Mouse (Mus musculus) liver, adult (tissue): ENCODE measurements around the gene Scyl2.
A peak's percentile ranks its signal among the peaks of the same experiment; 100 is the strongest.

ENCODE experiments used
- GATA4 ChIP-seq: IDR thresholded peaks from 2 replicates; pipeline ENCODE4 v1.6.1; 2014; ENCODE audit warnings: mild to moderate bottlenecking, low read length; ENCODE audit not compliant: insufficient replicate concordance

The Scyl2 gene

GRCm38 (mm10) chr10:89686139-89686808 lies at the start of gene Scyl2:
Gene Scyl2, minus strand, starts transcription at chr10:89686285.
- no peak; the same call in 1 of the 2 replicates for TF ChIP-seq GATA4

- no peak for TF ChIP-seq GATA4
Measured at GRCm38 (mm10) chr10:89732001-89732794, 46.1 kb upstream of the Scyl2 start, which contains the start of gene Actr6. Gene Actr6, minus strand, starts transcription at chr10:89732295.

GRCm38 (mm10) chr10:89731341-89731740 lies 45.3 kb upstream of the Scyl2 start:
- TF ChIP-seq GATA4, result no peak

GRCm38 (mm10) chr10:89730386-89730785 lies 44.3 kb upstream of the Scyl2 start:
- peak; percentile 85; the same call in 1 of the 2 replicates for TF ChIP-seq GATA4

- TF ChIP-seq GATA4, result no peak; the same call in 1 of the 2 replicates
Measured at GRCm38 (mm10) chr10:89722247-89723195, 36.4 kb upstream of the Scyl2 start.

- TF ChIP-seq GATA4, result no peak
Measured at GRCm38 (mm10) chr10:89720796-89721195, 34.7 kb upstream of the Scyl2 start.

GRCm38 (mm10) chr10:89720252-89720651 lies 34.2 kb upstream of the Scyl2 start:
- no peak for TF ChIP-seq GATA4

- no peak for TF ChIP-seq GATA4
Measured at GRCm38 (mm10) chr10:89714910-89715309, 28.8 kb upstream of the Scyl2 start.

- no peak for TF ChIP-seq GATA4
Measured at GRCm38 (mm10) chr10:89708720-89709119, 22.6 kb upstream of the Scyl2 start.

GRCm38 (mm10) chr10:89707397-89707796 lies 21.3 kb upstream of the Scyl2 start:
- no peak for TF ChIP-seq GATA4

GRCm38 (mm10) chr10:89703042-89703441 lies 17.0 kb upstream of the Scyl2 start:
- no peak for TF ChIP-seq GATA4

GRCm38 (mm10) chr10:89697956-89698355 lies 11.9 kb upstream of the Scyl2 start:
- no peak for TF ChIP-seq GATA4

- peak; percentile 27; the same call in 1 of the 2 replicates for TF ChIP-seq GATA4
Measured at GRCm38 (mm10) chr10:89695194-89695911, 9.3 kb upstream of the Scyl2 start.

- TF ChIP-seq GATA4, result no peak
Measured at GRCm38 (mm10) chr10:89690021-89690420, 3.9 kb upstream of the Scyl2 start.

- TF ChIP-seq GATA4, result no peak
Measured at GRCm38 (mm10) chr10:89687455-89687854, 1.4 kb upstream of the Scyl2 start.
